Mouse (Mus musculus) layer of hippocampus, postnatal 25 days (tissue): ENCODE data around the gene Gnb5. TPM values are rescaled to one million over a fixed set of nuclear protein-coding genes. Genes with fewer than 3 reads are reported as not detected.

ENCODE experiments used
- total RNA-seq, 2 experiments: library from RNA; stranded (reverse); gene quantifications; 2 replicates each; pipeline ENCODE4 v1.2.3; 2021

Gene Gnb5
- total RNA-seq, 2 experiments from 2014 or later, result 124 to 126 TPM

Other genes with a start within 250 kb of the Gnb5 start
- 100 to 1,000 TPM; 180 to 206 TPM for gene Myo5a, start 235.3 kb upstream of the Gnb5 start, total RNA-seq
- under 1 TPM; 0.49 to 0.54 TPM for gene Myo5c, start 74.3 kb upstream of the Gnb5 start, total RNA-seq
- under 1 TPM in 1 of 2 experiments, not detected in 1; 0.22 TPM for gene Bcl2l10, start 41.5 kb downstream of the Gnb5 start, total RNA-seq
- 10 to 100 TPM; 28.4 TPM for gene Mapk6, start 103.7 kb downstream of the Gnb5 start, total RNA-seq
- gene Leo1, start 135.2 kb downstream of the Gnb5 start, total RNA-seq, result 10 to 100 TPM; 21.7 to 23.3 TPM